Mouse (Mus musculus): ENCODE measurements around the gene Fgfr2. TPM values are rescaled to one million over a fixed set of nuclear protein-coding genes. Genes with fewer than 3 reads are reported as not detected.

The Fgfr2 gene
- polyA plus RNA-seq, 1 experiment = 59.9 TPM

GRCm38 (mm10) chr7:130628601-130629000 is 2494.5 kb downstream of the Fgfr2 start:
- Histone ChIP-seq H3K4me3 (ENCODE audit: insufficient read depth, low read length) (no peak overlapping the region), H3K4me1 (ENCODE audit: control insufficient read depth, insufficient read depth, low read length) (peaks cover 7% of the 10 kb centered on the region), H3K27ac (ENCODE audit: insufficient read depth, low read length) (peak overlapping the region; percentile 50)
- no peak for TF ChIP-seq POLR2A (IDR thresholded peaks at IDR 0.05; ENCODE audit: low read depth, low read length)
- TF ChIP-seq CTCF (IDR thresholded peaks at IDR 0.05; ENCODE audit: borderline replicate concordance, insufficient read depth, low read length) = no peak

GRCm38 (mm10) chr7:130625361-130625760 is 2497.8 kb downstream of the Fgfr2 start:
- H3K27ac ChIP-seq (ENCODE audit: insufficient read depth, low read length) = no peak overlapping the region
- no peak for TF ChIP-seq POLR2A (IDR thresholded peaks at IDR 0.05; ENCODE audit: low read depth, low read length)
- TF ChIP-seq CTCF (IDR thresholded peaks at IDR 0.05; ENCODE audit: borderline replicate concordance, insufficient read depth, low read length) = no peak
- H3K4me1 ChIP-seq (ENCODE audit: control insufficient read depth, insufficient read depth, low read length) = peaks cover 7% of the 10 kb centered on the region
- no peak overlapping the region for H3K4me3 ChIP-seq (ENCODE audit: insufficient read depth, low read length)

- no peak overlapping the region for H3K4me3 ChIP-seq (ENCODE audit: insufficient read depth, low read length)
- peaks cover 7% of the 10 kb centered on the region for H3K4me1 ChIP-seq (ENCODE audit: control insufficient read depth, insufficient read depth, low read length)
- TF ChIP-seq CTCF (IDR thresholded peaks at IDR 0.05; ENCODE audit: borderline replicate concordance, insufficient read depth, low read length) = no peak
- no peak for TF ChIP-seq POLR2A (IDR thresholded peaks at IDR 0.05; ENCODE audit: low read depth, low read length)
- no peak overlapping the region for H3K27ac ChIP-seq (ENCODE audit: insufficient read depth, low read length)
These were observed 2498.9 kb downstream of the Fgfr2 start for GRCm38 (mm10) chr7:130624299-130624698.

GRCm38 (mm10) chr7:130622359-130622758 is 2500.8 kb downstream of the Fgfr2 start:
- TF ChIP-seq POLR2A (IDR thresholded peaks at IDR 0.05; ENCODE audit: low read depth, low read length) = no peak
- no peak for TF ChIP-seq CTCF (IDR thresholded peaks at IDR 0.05; ENCODE audit: borderline replicate concordance, insufficient read depth, low read length)
- no peak overlapping the region for H3K4me3 ChIP-seq (ENCODE audit: insufficient read depth, low read length)
- no peak overlapping the region for H3K27ac ChIP-seq (ENCODE audit: insufficient read depth, low read length)
- no peaks in the 10 kb centered on the region for H3K4me1 ChIP-seq (ENCODE audit: control insufficient read depth, insufficient read depth, low read length)

- Histone ChIP-seq H3K27ac (ENCODE audit: insufficient read depth, low read length) (no peak overlapping the region), H3K4me1 (ENCODE audit: control insufficient read depth, insufficient read depth, low read length) (no peaks in the 10 kb centered on the region), H3K4me3 (ENCODE audit: insufficient read depth, low read length) (no peak overlapping the region)
- TF ChIP-seq CTCF (IDR thresholded peaks at IDR 0.05; ENCODE audit: borderline replicate concordance, insufficient read depth, low read length) = no peak
- TF ChIP-seq POLR2A (IDR thresholded peaks at IDR 0.05; ENCODE audit: low read depth, low read length) = no peak
These were observed 2501.2 kb downstream of the Fgfr2 start for GRCm38 (mm10) chr7:130621953-130622352.

GRCm38 (mm10) chr7:130621068-130621467 is 2502.1 kb downstream of the Fgfr2 start:
- H3K4me1 ChIP-seq (ENCODE audit: control insufficient read depth, insufficient read depth, low read length) = no peaks in the 10 kb centered on the region

GRCm38 (mm10) chr7:130617591-130617990 is 2505.6 kb downstream of the Fgfr2 start:
- H3K27ac ChIP-seq (ENCODE audit: insufficient read depth, low read length) = no peak overlapping the region
- TF ChIP-seq CTCF (IDR thresholded peaks at IDR 0.05; ENCODE audit: borderline replicate concordance, insufficient read depth, low read length) = no peak
- no peak for TF ChIP-seq POLR2A (IDR thresholded peaks at IDR 0.05; ENCODE audit: low read depth, low read length)
- no peaks in the 10 kb centered on the region for H3K4me1 ChIP-seq (ENCODE audit: control insufficient read depth, insufficient read depth, low read length)
- H3K4me3 ChIP-seq (ENCODE audit: insufficient read depth, low read length) = no peak overlapping the region

More at GRCm38 (mm10) chr7:130621068-130621467, 2502.1 kb downstream of the Fgfr2 start:
- Histone ChIP-seq H3K4me3 (ENCODE audit: insufficient read depth, low read length) (no peak overlapping the region), H3K27ac (ENCODE audit: insufficient read depth, low read length) (no peak overlapping the region)
- TF ChIP-seq POLR2A (IDR thresholded peaks at IDR 0.05; ENCODE audit: low read depth, low read length) (no peak), CTCF (IDR thresholded peaks at IDR 0.05; ENCODE audit: borderline replicate concordance, insufficient read depth, low read length) (no peak)

- Histone ChIP-seq H3K4me3 (ENCODE audit: insufficient read depth, low read length) (no peak overlapping the region), H3K4me1 (ENCODE audit: control insufficient read depth, insufficient read depth, low read length) (no peaks in the 10 kb centered on the region), H3K27ac (ENCODE audit: insufficient read depth, low read length) (no peak overlapping the region)
- TF ChIP-seq POLR2A (IDR thresholded peaks at IDR 0.05; ENCODE audit: low read depth, low read length) = no peak
- TF ChIP-seq CTCF (IDR thresholded peaks at IDR 0.05; ENCODE audit: borderline replicate concordance, insufficient read depth, low read length) = no peak
These were observed 2509.2 kb downstream of the Fgfr2 start for GRCm38 (mm10) chr7:130613973-130614372.

- Histone ChIP-seq H3K4me1 (ENCODE audit: control insufficient read depth, insufficient read depth, low read length) (no peaks in the 10 kb centered on the region), H3K4me3 (ENCODE audit: insufficient read depth, low read length) (no peak overlapping the region), H3K27ac (ENCODE audit: insufficient read depth, low read length) (no peak overlapping the region)
- TF ChIP-seq CTCF (IDR thresholded peaks at IDR 0.05; ENCODE audit: borderline replicate concordance, insufficient read depth, low read length) (no peak), POLR2A (IDR thresholded peaks at IDR 0.05; ENCODE audit: low read depth, low read length) (no peak)
These were observed 2516.2 kb downstream of the Fgfr2 start for GRCm38 (mm10) chr7:130606958-130607357.

GRCm38 (mm10) chr7:130605111-130605510 is 2518.0 kb downstream of the Fgfr2 start:
- Histone ChIP-seq H3K4me3 (ENCODE audit: insufficient read depth, low read length) (no peak overlapping the region), H3K4me1 (ENCODE audit: control insufficient read depth, insufficient read depth, low read length) (no peaks in the 10 kb centered on the region), H3K27ac (ENCODE audit: insufficient read depth, low read length) (no peak overlapping the region)
- TF ChIP-seq CTCF (IDR thresholded peaks at IDR 0.05; ENCODE audit: borderline replicate concordance, insufficient read depth, low read length) (peak; percentile 50; the same call in 1 of the 2 replicates), POLR2A (IDR thresholded peaks at IDR 0.05; ENCODE audit: low read depth, low read length) (no peak)

- H3K27ac ChIP-seq (ENCODE audit: insufficient read depth, low read length) = no peak overlapping the region
- H3K4me1 ChIP-seq (ENCODE audit: control insufficient read depth, insufficient read depth, low read length) = no peaks in the 10 kb centered on the region
- TF ChIP-seq POLR2A (IDR thresholded peaks at IDR 0.05; ENCODE audit: low read depth, low read length) = no peak
- TF ChIP-seq CTCF (IDR thresholded peaks at IDR 0.05; ENCODE audit: borderline replicate concordance, insufficient read depth, low read length) = no peak
- no peak overlapping the region for H3K4me3 ChIP-seq (ENCODE audit: insufficient read depth, low read length)
These were observed 2518.8 kb downstream of the Fgfr2 start for GRCm38 (mm10) chr7:130604390-130604789.
